Mouse (Mus musculus) heart, embryonic 11.5 days (tissue): ENCODE data around the gene U2surp. TPM values are rescaled to one million over a fixed set of nuclear protein-coding genes. Genes with fewer than 3 reads are reported as not detected.
A peak's percentile ranks its signal among the peaks of the same experiment; 100 is the strongest.

Experiments
- ATAC-seq: fragments of 200-750 bp; cut with Nextera tagmentation; replicated peaks from 2 replicates; pipeline ENCODE4 v1.8.0; 2017; ENCODE audit warnings: moderate library complexity; ENCODE audit not compliant: insufficient number of reproducible peaks, low FRiP score, low TSS enrichment
- H3K27ac ChIP-seq: fragments of 300-500 bp; sonication (generic); 2 replicates; pipeline ENCODE4 v1.5.1; 2014; ENCODE audit warnings: mild to moderate bottlenecking, low read depth, low read length
- H3K27me3 ChIP-seq: fragments of 300-500 bp; sonication (generic); 2 replicates; pipeline ENCODE4 v1.6.1; 2014; ENCODE audit warnings: mild to moderate bottlenecking, low read length, mixed read lengths; ENCODE audit not compliant: control insufficient read depth, insufficient read depth
- H3K36me3 ChIP-seq: fragments of 300-500 bp; sonication (generic); 2 replicates; pipeline ENCODE4 v1.6.1; 2014; ENCODE audit warnings: mild to moderate bottlenecking, low read length, moderate library complexity, mixed read lengths; ENCODE audit not compliant: control insufficient read depth, insufficient read depth
- H3K4me1 ChIP-seq: fragments of 300-500 bp; sonication (generic); 2 replicates; pipeline ENCODE4 v1.6.1; 2014; ENCODE audit warnings: low read length; ENCODE audit not compliant: control insufficient read depth, insufficient read depth
- H3K4me2 ChIP-seq: fragments of 300-500 bp; sonication (generic); 2 replicates; pipeline ENCODE4 v1.6.1; 2014; ENCODE audit warnings: mild to moderate bottlenecking, moderate library complexity
- H3K4me3 ChIP-seq: fragments of 300-500 bp; sonication (generic); 2 replicates; pipeline ENCODE4 v1.5.1; 2014; ENCODE audit warnings: low read depth, low read length
- H3K9ac ChIP-seq: fragments of 300-500 bp; sonication (generic); 2 replicates; pipeline ENCODE4 v1.6.1; 2014; ENCODE audit warnings: mild to moderate bottlenecking, low read depth, low read length, moderate library complexity
- H3K9me3 ChIP-seq: fragments of 300-500 bp; sonication (generic); replicated peaks from 2 replicates; pipeline ENCODE4 v1.6.1; 2016; ENCODE audit warnings: low read length; ENCODE audit not compliant: control insufficient read depth
- WGBS: fragments of 180-500 bp; shearing (Covaris S2); extraction: QIAGEN DNeasy Blood & Tissue Kit; methylation state at CpG from one replicate; pipeline ENCODE4 v1.1.7; 2014; ENCODE audit not compliant: insufficient replicate concordance; 5-methylcytosine and 5-hydroxymethylcytosine counted together
- polyA plus RNA-seq: library from polyadenylated mRNA; unstranded; fragments of >200 nt; fragmentation: Nextera tagmentation; extraction: Ambion mirVana; gene quantifications from 2 replicates; pipeline ENCODE4 v1.2.1, GENCODE M21; 2014

The U2surp gene
- polyA plus RNA-seq, result 89.0 and 102 TPM in 2 replicates

- under 1% methylated on average over 74 of the region's 74 CpGs for WGBS
- ATAC-seq, result peak; percentile 94
- peaks cover 11% of the 10 kb centered on the region for H3K4me1 ChIP-seq
- no peaks in the 10 kb centered on the region for H3K36me3 ChIP-seq
- H3K27me3 ChIP-seq, result no peaks in the 10 kb centered on the region
- peak within 1 kb of the TSS; percentile 92 for H3K27ac ChIP-seq
- peak within 1 kb of the TSS; percentile 99 for H3K9ac ChIP-seq
- H3K4me3 ChIP-seq, result peak within 1 kb of the TSS; percentile 99
- H3K4me2 ChIP-seq, result peak within 1 kb of the TSS; percentile 90
- H3K9me3 ChIP-seq, result no peaks in the 10 kb centered on the region
Measured at GRCm38 (mm10) chr9:95511472-95512330, at the start of gene U2surp. U2surp (minus strand) TSS chr9:95511996.

GRCm38 (mm10) chr9:95559936-95560735 is 48.3 kb upstream of the U2surp start:
- no peaks in the 10 kb centered on the region; the same call in 1 of the 2 replicates for H3K9me3 ChIP-seq
- H3K27me3 ChIP-seq, result peaks cover 59% of the 10 kb centered on the region
- no peak overlapping the region for H3K27ac ChIP-seq
- peak overlapping the region; percentile 96 for H3K4me2 ChIP-seq
- H3K4me3 ChIP-seq, result peak overlapping the region; percentile 67
- H3K4me1 ChIP-seq, result peaks cover 5% of the 10 kb centered on the region; the same call in 1 of the 2 replicates
- H3K9ac ChIP-seq, result no peak overlapping the region; the same call in 1 of the 2 replicates
- H3K36me3 ChIP-seq, result no peaks in the 10 kb centered on the region
- no peak; the same call in 1 of the 2 replicates for ATAC-seq
- WGBS, result 13% methylated on average over 74 of the region's 78 CpGs

GRCm38 (mm10) chr9:95559059-95559935 is 47.5 kb upstream of the U2surp start, which contains the start of gene Paqr9:
Paqr9 (plus strand) TSS chr9:95559657.
- peaks cover 60% of the 10 kb centered on the region for H3K27me3 ChIP-seq
- peaks cover 5% of the 10 kb centered on the region; the same call in 1 of the 2 replicates for H3K4me1 ChIP-seq
- H3K9me3 ChIP-seq, result no peaks in the 10 kb centered on the region; the same call in 1 of the 2 replicates
- H3K4me2 ChIP-seq, result peak within 1 kb of the TSS; percentile 96
- WGBS, result 1% methylated on average over 79 of the region's 118 CpGs
- peak within 1 kb of the TSS; percentile 67 for H3K4me3 ChIP-seq
- no peak within 1 kb of the TSS for H3K27ac ChIP-seq
- H3K36me3 ChIP-seq, result no peaks in the 10 kb centered on the region
- no peak; the same call in 1 of the 2 replicates for ATAC-seq
- peak within 1 kb of the TSS; percentile 50; the same call in 1 of the 2 replicates for H3K9ac ChIP-seq

GRCm38 (mm10) chr9:95558726-95559058 is 46.9 kb upstream of the U2surp start:
- H3K27me3 ChIP-seq, result peaks cover 60% of the 10 kb centered on the region

GRCm38 (mm10) chr9:95557722-95558121 is 45.9 kb upstream of the U2surp start:
- Histone ChIP-seq H3K9me3 (no peaks in the 10 kb centered on the region; the same call in 1 of the 2 replicates), H3K4me3 (no peak overlapping the region), H3K27ac (no peak overlapping the region), H3K4me2 (no peak overlapping the region), H3K27me3 (peaks cover 60% of the 10 kb centered on the region), H3K4me1 (peaks cover 5% of the 10 kb centered on the region; the same call in 1 of the 2 replicates), H3K36me3 (no peaks in the 10 kb centered on the region), H3K9ac (no peak overlapping the region)
- whole genome bisulfite sequencing, result 58% methylated on average over 6 of the region's 6 CpGs
- ATAC-seq, result no peak

More at GRCm38 (mm10) chr9:95558726-95559058, 46.9 kb upstream of the U2surp start:
- H3K4me1 ChIP-seq, result peaks cover 5% of the 10 kb centered on the region; the same call in 1 of the 2 replicates
- H3K9me3 ChIP-seq, result no peaks in the 10 kb centered on the region; the same call in 1 of the 2 replicates
- WGBS, result 12% methylated on average over 11 of the region's 11 CpGs
- H3K27ac ChIP-seq, result no peak overlapping the region
- peak overlapping the region; percentile 67 for H3K4me3 ChIP-seq
- ATAC-seq, result no peak
- H3K36me3 ChIP-seq, result no peaks in the 10 kb centered on the region
- no peak overlapping the region for H3K9ac ChIP-seq
- H3K4me2 ChIP-seq, result peak overlapping the region; percentile 96

GRCm38 (mm10) chr9:95556067-95556512 is 44.3 kb upstream of the U2surp start:
- H3K9me3 ChIP-seq, result no peaks in the 10 kb centered on the region; the same call in 1 of the 2 replicates
- no peaks in the 10 kb centered on the region for H3K36me3 ChIP-seq
- peaks cover 47% of the 10 kb centered on the region for H3K27me3 ChIP-seq
- no peak for ATAC-seq
- peaks cover 7% of the 10 kb centered on the region for H3K4me1 ChIP-seq
- H3K27ac ChIP-seq, result no peak overlapping the region
- no peak overlapping the region for H3K4me3 ChIP-seq
- H3K9ac ChIP-seq, result no peak overlapping the region
- no peak overlapping the region for H3K4me2 ChIP-seq
- WGBS, result 72% methylated on average over 4 of the region's 4 CpGs

GRCm38 (mm10) chr9:95555233-95555740 is 43.5 kb upstream of the U2surp start:
- Histone ChIP-seq H3K9ac (no peak overlapping the region), H3K27me3 (peaks cover 39% of the 10 kb centered on the region), H3K9me3 (no peaks in the 10 kb centered on the region; the same call in 1 of the 2 replicates), H3K4me3 (no peak overlapping the region), H3K4me1 (peaks cover 10% of the 10 kb centered on the region), H3K27ac (no peak overlapping the region), H3K36me3 (no peaks in the 10 kb centered on the region), H3K4me2 (no peak overlapping the region)
- no peak for ATAC-seq
- 65% methylated on average over 5 of the region's 5 CpGs for WGBS
